Mouse (Mus musculus) fibroblast of lung, adult 2 months (primary cell): ENCODE measurements around the gene Thap12.
A peak's percentile ranks its signal among the peaks of the same experiment; 100 is the strongest.

ENCODE experiments used
- DNase-seq: peaks from one replicate; pipeline ENCODE4 v3.0.0-alpha.2; 2011; ENCODE audit warnings: low read depth

Gene Thap12

GRCm38 (mm10) chr7:98702283-98703240 lies at the start of gene Thap12:
TSS of gene Thap12 (plus strand) at chr7:98703103.
- DNase-seq, result peak; percentile 97

GRCm38 (mm10) chr7:98655681-98656530 lies 47.0 kb upstream of the Thap12 start:
- peak; percentile 69 for DNase-seq

GRCm38 (mm10) chr7:98656531-98657221 lies 46.2 kb upstream of the Thap12 start, which contains the start of gene Emsy:
TSS of gene Emsy (minus strand) at chr7:98656783.
- DNase-seq, result peak; percentile 99

- no peak for DNase-seq
Observed at GRCm38 (mm10) chr7:98665166-98665565, 37.7 kb upstream of the Thap12 start.

- no peak for DNase-seq
Observed at GRCm38 (mm10) chr7:98665726-98666125, 37.2 kb upstream of the Thap12 start.

GRCm38 (mm10) chr7:98667956-98668746 lies 34.8 kb upstream of the Thap12 start:
- DNase-seq, result no peak

- DNase-seq, result no peak
Observed at GRCm38 (mm10) chr7:98670831-98671230, 32.1 kb upstream of the Thap12 start.

- DNase-seq, result no peak
Observed at GRCm38 (mm10) chr7:98671416-98671815, 31.5 kb upstream of the Thap12 start.

- no peak for DNase-seq
Observed at GRCm38 (mm10) chr7:98672241-98672955, 30.5 kb upstream of the Thap12 start.

- no peak for DNase-seq
Observed at GRCm38 (mm10) chr7:98674344-98674743, 28.6 kb upstream of the Thap12 start.

- DNase-seq, result no peak
Observed at GRCm38 (mm10) chr7:98677511-98677910, 25.4 kb upstream of the Thap12 start.

GRCm38 (mm10) chr7:98678441-98678840 lies 24.5 kb upstream of the Thap12 start:
- DNase-seq, result no peak

- no peak for DNase-seq
Observed at GRCm38 (mm10) chr7:98680691-98681090, 22.2 kb upstream of the Thap12 start.

- no peak for DNase-seq
Observed at GRCm38 (mm10) chr7:98682821-98683220, 20.1 kb upstream of the Thap12 start.

- DNase-seq, result peak; percentile 59
Observed at GRCm38 (mm10) chr7:98685895-98686294, 17.0 kb upstream of the Thap12 start.

GRCm38 (mm10) chr7:98690126-98690525 lies 12.8 kb upstream of the Thap12 start:
- DNase-seq, result no peak

- DNase-seq, result no peak
Observed at GRCm38 (mm10) chr7:98690831-98691230, 12.1 kb upstream of the Thap12 start.

- DNase-seq, result no peak
Observed at GRCm38 (mm10) chr7:98692761-98693546, 9.9 kb upstream of the Thap12 start.

GRCm38 (mm10) chr7:98694046-98694445 lies 8.9 kb upstream of the Thap12 start:
- no peak for DNase-seq

- no peak for DNase-seq
Observed at GRCm38 (mm10) chr7:98697496-98697895, 5.4 kb upstream of the Thap12 start.
